ENCODE assay signal across 16 mouse cellular contexts in genomic region chr15:12273325-12274052, GRCm38 (mm10). TPM values are rescaled to one million over a fixed set of nuclear protein-coding genes. Genes with fewer than 3 reads are reported as not detected.
A peak's percentile ranks its signal among the peaks of the same experiment; 100 is the strongest.
DNase-seq lines count a peak whose midpoint lies in the region; ATAC-seq and TF ChIP-seq lines count a peak whose summit lies in the region.
"Had no signal": no experiment of that assay in that cellular context is flagged by ENCODE, and none has a peak within 500 bp of the region (broad histone marks: within the 10 kb centered on the region; RNA-seq: fewer than 3 reads in every experiment).

No protein-coding gene starts in this region.

- no peak overlapping the region for H3K27ac ChIP-seq in hindbrain, embryonic 13.5 days
- no peak overlapping the region for H3K27ac ChIP-seq in hindbrain, embryonic 16.5 days (ENCODE audit: low read depth, low read length)
- no peak overlapping the region for H3K27ac ChIP-seq in lung, embryonic 15.5 days
- peak overlapping the region; percentile 54; the same call in 1 of the 2 replicates for H3K27ac ChIP-seq in ES-E14 (ENCODE audit: insufficient read depth, low read depth, low read length, poor library complexity, severe bottlenecking)
- no peak overlapping the region for H3K27ac ChIP-seq in forebrain, embryonic 15.5 days (replicated peaks)
- H3K27ac ChIP-seq: hindbrain, embryonic 12.5 days; limb, embryonic 15.5 days had no signal

- no peaks in the 10 kb centered on the region; the same call in 1 of the 2 replicates for H3K4me1 ChIP-seq in hindbrain, embryonic 13.5 days (replicated peaks)
- no peaks in the 10 kb centered on the region for H3K4me1 ChIP-seq in hindbrain, embryonic 16.5 days (ENCODE audit: control insufficient read depth, insufficient read depth, low read depth, low read length)
- peaks cover 8% of the 10 kb centered on the region for H3K4me1 ChIP-seq in lung, embryonic 15.5 days
- no peaks in the 10 kb centered on the region; the same call in 1 of the 2 replicates for H3K4me1 ChIP-seq in lung, adult 2 months (ENCODE audit: control insufficient read depth, insufficient read depth, low read length)
- peaks cover 19 to 21% of the 10 kb centered on the region in 2 experiments for H3K4me1 ChIP-seq in ES-E14 (ENCODE audit: control insufficient read depth in 2 of 2, insufficient read depth in 2 of 2, low read length in 2 of 2, poor library complexity in 1 of 2)
- peaks cover 5% of the 10 kb centered on the region; the same call in 1 of the 2 replicates for H3K4me1 ChIP-seq in forebrain, embryonic 15.5 days
- H3K4me1 ChIP-seq: limb, embryonic 15.5 days had no signal

- H3K36me3 ChIP-seq in hindbrain, embryonic 13.5 days: peaks cover 27% of the 10 kb centered on the region
- peaks cover 12% of the 10 kb centered on the region for H3K36me3 ChIP-seq in hindbrain, embryonic 16.5 days (ENCODE audit: control insufficient read depth, insufficient read depth, low read length)
- H3K36me3 ChIP-seq in lung, embryonic 15.5 days: peaks cover 20% of the 10 kb centered on the region
- H3K36me3 ChIP-seq in ES-E14 (ENCODE audit: control insufficient read depth, insufficient read depth, low read length, poor library complexity, severe bottlenecking): peaks cover 16% of the 10 kb centered on the region
- H3K36me3 ChIP-seq in forebrain, embryonic 15.5 days: peaks cover 19% of the 10 kb centered on the region

- TF ChIP-seq POLR2A in lung, adult 2 months (IDR thresholded peaks at IDR 0.05; ENCODE audit: borderline replicate concordance, extremely low read depth, low read depth, low read length): no peak

- H3K9me3 ChIP-seq in hindbrain, embryonic 13.5 days: no peaks in the 10 kb centered on the region
- H3K9me3 ChIP-seq in hindbrain, embryonic 16.5 days (ENCODE audit: control insufficient read depth, low read length): no peaks in the 10 kb centered on the region
- no peaks in the 10 kb centered on the region for H3K9me3 ChIP-seq in lung, embryonic 15.5 days
- no peaks in the 10 kb centered on the region for H3K9me3 ChIP-seq in ES-E14 (ENCODE audit: control insufficient read depth, insufficient read depth, low read depth, low read length)
- H3K9me3 ChIP-seq in forebrain, embryonic 15.5 days: no peaks in the 10 kb centered on the region
- H3K9me3 ChIP-seq: hindbrain, embryonic 12.5 days; limb, embryonic 15.5 days had no signal

- in situ Hi-C loops in ES-E14 (cut with MboI; ENCODE audit: low sequenced_read_pairs in 2 of 2, unreplicated experiment in 2 of 2): no loop called here

- H3K4me2 ChIP-seq in hindbrain, embryonic 13.5 days: no peak overlapping the region
- no peak overlapping the region for H3K4me2 ChIP-seq in hindbrain, embryonic 16.5 days (ENCODE audit: low read length)
- H3K4me2 ChIP-seq in lung, embryonic 15.5 days: no peak overlapping the region
- no peak overlapping the region for H3K4me2 ChIP-seq in forebrain, embryonic 15.5 days (replicated peaks)
- H3K4me2 ChIP-seq: hindbrain, embryonic 12.5 days; limb, embryonic 15.5 days had no signal

- no peak overlapping the region for H3K9ac ChIP-seq in hindbrain, embryonic 13.5 days
- no peak overlapping the region for H3K9ac ChIP-seq in hindbrain, embryonic 16.5 days (ENCODE audit: low read depth, low read length)
- no peak overlapping the region for H3K9ac ChIP-seq in lung, embryonic 15.5 days
- H3K9ac ChIP-seq in ES-E14 (ENCODE audit: insufficient read depth, low read depth, low read length, poor library complexity, severe bottlenecking): peak overlapping the region; percentile 9
- H3K9ac ChIP-seq in forebrain, embryonic 15.5 days (replicated peaks): no peak overlapping the region
- H3K9ac ChIP-seq: hindbrain, embryonic 12.5 days; limb, embryonic 15.5 days had no signal

- WGBS in hindbrain, embryonic 13.5 days: 88% methylated on average over 12 of the region's 12 CpGs
- WGBS in hindbrain, embryonic 16.5 days: 83% methylated on average over 12 of the region's 12 CpGs
- 74% methylated on average over 12 of the region's 12 CpGs for WGBS in lung, embryonic 15.5 days
- 58% methylated on average over 12 of the region's 12 CpGs for WGBS in lung, adult 2 months
- WGBS in forebrain, embryonic 15.5 days: 84% methylated on average over 12 of the region's 12 CpGs

- TF ChIP-seq CTCF in lung, adult 2 months (IDR thresholded peaks at IDR 0.05; ENCODE audit: insufficient read depth, low read length): no peak

- no peaks in the 10 kb centered on the region for H3K27me3 ChIP-seq in hindbrain, embryonic 13.5 days
- no peaks in the 10 kb centered on the region for H3K27me3 ChIP-seq in hindbrain, embryonic 16.5 days (replicated peaks; ENCODE audit: control insufficient read depth, insufficient read depth, low read length)
- no peaks in the 10 kb centered on the region for H3K27me3 ChIP-seq in lung, embryonic 15.5 days
- H3K27me3 ChIP-seq in forebrain, embryonic 15.5 days: no peaks in the 10 kb centered on the region
- H3K27me3 ChIP-seq: hindbrain, embryonic 12.5 days; limb, embryonic 15.5 days had no signal

- no peak for DNase-seq in lung, adult 2 months
- DNase-seq in ES-E14 (ENCODE audit: low read depth, low spot score): no peak
- DNase-seq in layer of hippocampus, postnatal 10 days (ENCODE audit: low spot score in 2 of 2): no peak
- DNase-seq: adrenal gland, postnatal 14 days; cerebellum, adult 9-10 months; lung, postnatal 14 days; thymus, adult 2 months had no signal

- ATAC-seq in hindbrain, embryonic 13.5 days (ENCODE audit: low FRiP score): peak; percentile 31; the same call in 1 of the 2 replicates
- ATAC-seq in hindbrain, embryonic 16.5 days: no peak
- ATAC-seq in lung, embryonic 15.5 days (ENCODE audit: borderline replicate concordance, extremely low read depth, low FRiP score, low TSS enrichment): 0 out of 2 replicates have a peak, but pooled peaks have one; percentile 52
- ATAC-seq in forebrain, embryonic 15.5 days (replicated peaks): peak; percentile 51; the same call in 1 of the 2 replicates

- H3K4me3 ChIP-seq in hindbrain, embryonic 13.5 days: no peak overlapping the region
- no peak overlapping the region for H3K4me3 ChIP-seq in hindbrain, embryonic 16.5 days (ENCODE audit: low read length)
- no peak overlapping the region for H3K4me3 ChIP-seq in lung, embryonic 15.5 days
- H3K4me3 ChIP-seq in lung, adult 2 months (replicated peaks; ENCODE audit: extremely low read depth, low read depth, low read length): no peak overlapping the region
- no peak overlapping the region; a peak in 1 of 4 replicates for H3K4me3 ChIP-seq in ES-E14 (ENCODE audit: insufficient read depth in 1 of 2, low read depth in 1 of 2, low read length in 2 of 2, poor library complexity in 1 of 2, severe bottlenecking in 1 of 2)
- no peak overlapping the region for H3K4me3 ChIP-seq in forebrain, embryonic 15.5 days
- H3K4me3 ChIP-seq: hindbrain, embryonic 12.5 days; limb, embryonic 15.5 days had no signal

TF ChIP-seq in ES-E14, 5 proteins besides CTCF, POLR2A, EP300 and RAD21:
- no peak for TF ChIP-seq ZC3H11A (IDR thresholded peaks at IDR 0.05; ENCODE audit: borderline replicate concordance, low read depth, low read length)
- no peak for TF ChIP-seq MAFK (IDR thresholded peaks at IDR 0.05; ENCODE audit: insufficient read depth, low read depth, low read length)
- TF ChIP-seq CHD2 (IDR thresholded peaks at IDR 0.05; ENCODE audit: low read depth, low read length): no peak
- TF ChIP-seq HCFC1 (IDR thresholded peaks at IDR 0.05; ENCODE audit: borderline replicate concordance, insufficient read depth, low read length): no peak
- TF ChIP-seq ZNF384 (IDR thresholded peaks at IDR 0.05; ENCODE audit: low read depth, low read length): no peak

RNA-seq across cellular contexts. Expression of gene Golph3, which starts 47.8 kb away (rescaled TPM):
- polyA plus RNA-seq in hindbrain, embryonic 13.5 days (2015; fragmentation: Nextera tagmentation; extraction: Ambion mirVana): 67.1 and 75.1 TPM in 2 replicates
- 64.2 and 66.1 TPM in 2 replicates for polyA plus RNA-seq in hindbrain, embryonic 16.5 days (2015; fragmentation: Nextera tagmentation; extraction: Ambion mirVana)
- polyA plus RNA-seq in lung, embryonic 15.5 days (2015; fragmentation: Nextera tagmentation; extraction: Ambion mirVana): 76.2 and 83.2 TPM in 2 replicates
- polyA plus RNA-seq in lung, adult 2 months (2012; rRNA removed): 73.4 and 92.4 TPM in 2 replicates
- 72.9 and 83.7 TPM in 2 replicates for total RNA-seq in ES-E14 (2012; rRNA removed)
- 66.1 and 74.2 TPM in 2 replicates for polyA plus RNA-seq in forebrain, embryonic 15.5 days (2015; fragmentation: Nextera tagmentation; extraction: Ambion mirVana)
- total RNA-seq in layer of hippocampus, postnatal 10 days (2021): 10 to 100 TPM; 89.5 to 92.4 TPM

RNA-seq across cellular contexts. Expression of gene 1810049J17Rik, which starts 48.2 kb away (rescaled TPM):
- polyA plus RNA-seq in hindbrain, embryonic 13.5 days (2015; fragmentation: Nextera tagmentation; extraction: Ambion mirVana): not detected in 2 replicates
- 0.62 and 1.1 TPM in 2 replicates for polyA plus RNA-seq in hindbrain, embryonic 16.5 days (2015; fragmentation: Nextera tagmentation; extraction: Ambion mirVana)
- polyA plus RNA-seq in lung, embryonic 15.5 days (2015; fragmentation: Nextera tagmentation; extraction: Ambion mirVana): 0.99 and 1.4 TPM in 2 replicates
- 0.85 TPM in 1 of 2 replicates, not detected in the other for polyA plus RNA-seq in lung, adult 2 months (2012; rRNA removed)
- 9.6 and 18.8 TPM in 2 replicates for total RNA-seq in ES-E14 (2012; rRNA removed)
- 0.80 and 0.91 TPM in 2 replicates for polyA plus RNA-seq in forebrain, embryonic 15.5 days (2015; fragmentation: Nextera tagmentation; extraction: Ambion mirVana)
- 1 to 10 TPM in 1 of 2 experiments, under 1 TPM in 1; 0.91 to 1.7 TPM for total RNA-seq in layer of hippocampus, postnatal 10 days (2021)
- total RNA-seq: midbrain, postnatal 0 days; neutrophil, adult 5-6 weeks had no signal
- polyA plus RNA-seq: small intestine, adult 2 months; thymus, adult 2 months had no signal
